Mouse (Mus musculus) erythroid progenitor cell, adult 5-6 weeks (primary cell): ENCODE results near the gene Cabp5. TPM values are rescaled to one million over a fixed set of nuclear protein-coding genes. Genes with fewer than 3 reads are reported as not detected.
"Not testable (repeated sequence)": the region's sequence is repeated elsewhere in the genome, so short reads cannot be mapped to it uniquely, and the experiment has no call there.

Experiments used
- ATAC-seq: replicated peaks from 2 replicates; pipeline ENCODE4 v1.8.0; 2016; ENCODE audit warnings: moderate number of reproducible peaks, mild to moderate bottlenecking, moderate TSS enrichment, inconsistent platforms; ENCODE audit not compliant: poor library complexity, low FRiP score, severe bottlenecking
- total RNA-seq, 2 experiments: library from RNA; stranded (forward) in 1 of 2; stranded (reverse) in 1 of 2; fragments of 150-400 nt in 1 of 2; fragments of 186-747, 209-891 nt in 1 of 2; gene quantifications; 2 replicates each; pipeline versions ENCODE4 v1.2.3 to v1.2.4; 2015 to 2017; ENCODE audit warnings: low replicate concordance in 2 of 2

Cabp5 gene
- total RNA-seq (2015; ENCODE audit: low replicate concordance) (not detected in 2 replicates), total RNA-seq (2017; ENCODE audit: low replicate concordance) (not detected in 2 replicates)

DNA sequence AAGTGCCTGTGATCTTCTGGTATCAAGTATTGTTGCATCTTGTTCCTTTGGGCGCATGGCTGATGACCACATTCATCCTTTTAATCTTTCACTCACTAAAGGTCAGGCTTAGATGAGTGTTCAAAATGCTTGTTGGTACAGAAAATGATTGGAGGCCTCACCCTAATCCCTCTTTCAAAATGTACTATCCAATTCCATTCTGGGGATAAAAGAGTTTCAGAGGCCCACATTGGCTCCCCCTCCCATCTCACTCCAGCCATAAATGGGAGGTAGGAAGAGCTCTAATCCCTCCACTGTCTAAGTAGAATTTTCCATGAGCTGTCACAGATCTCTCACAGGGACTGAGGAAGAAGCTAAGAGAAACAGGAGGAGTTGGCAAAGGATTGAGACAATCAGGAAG is at the start of gene Cabp5:
Cabp5 (plus strand) TSS at position 301 of the 400 bp plus-strand sequence.
- ATAC-seq = no peak

DNA sequence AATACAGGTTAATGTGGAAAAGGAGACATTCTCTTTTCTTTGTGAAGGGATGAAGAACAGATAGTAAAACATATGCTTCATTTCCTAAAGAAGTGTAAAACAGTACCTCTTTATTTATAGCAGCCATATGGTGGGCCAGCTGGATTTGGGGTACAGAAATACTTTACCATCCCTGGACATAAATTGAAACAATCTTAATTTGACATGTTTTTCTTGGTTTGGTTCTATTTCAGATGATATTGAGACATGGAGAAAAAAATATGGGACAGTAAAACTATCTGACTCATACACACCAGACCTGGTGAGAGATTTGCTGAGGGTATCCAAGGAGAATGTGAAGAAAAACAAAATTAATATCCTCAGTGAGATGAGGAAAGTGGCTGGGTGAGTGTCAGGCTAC is 42.0 kb upstream of the Cabp5 start:
- ATAC-seq = no peak

DNA sequence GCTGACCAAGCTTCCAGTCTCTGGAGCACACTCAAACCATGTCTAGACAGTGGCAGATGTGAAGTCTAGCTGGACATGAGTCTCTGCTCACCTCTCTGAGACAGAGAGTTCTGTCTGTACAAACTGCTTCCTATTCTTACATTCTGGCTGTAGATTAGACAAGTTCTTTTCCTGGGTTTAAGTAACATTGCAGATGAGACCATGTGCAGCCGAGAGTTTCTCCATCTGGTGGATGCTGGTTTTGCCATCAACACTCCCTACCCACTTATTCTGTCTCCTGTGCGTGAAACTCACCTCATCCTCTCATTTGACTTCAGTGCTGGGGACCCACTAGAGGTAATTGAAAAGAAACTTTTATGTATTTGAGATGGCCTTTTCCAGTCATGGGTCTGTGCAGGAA is 17.3 kb upstream of the Cabp5 start:
- no peak for ATAC-seq

DNA sequence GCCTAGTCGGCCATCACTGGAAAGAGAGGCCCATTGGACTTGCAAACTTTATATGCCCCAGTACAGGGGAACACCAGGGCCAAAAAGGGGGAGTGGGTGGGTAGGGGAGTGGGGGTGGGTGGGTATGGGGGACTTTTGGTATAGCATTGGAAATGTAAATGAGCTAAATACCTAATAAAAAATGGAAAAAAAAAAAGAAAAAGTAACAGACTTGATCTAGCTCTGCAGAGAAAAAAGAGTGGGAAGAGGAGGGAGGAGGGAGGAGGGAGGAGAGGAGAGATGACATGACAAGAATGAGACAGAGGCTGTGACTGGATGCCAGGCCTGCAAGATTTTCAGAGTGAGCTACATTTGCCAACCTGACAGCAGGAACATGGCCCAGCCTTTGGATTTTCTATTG is 52.6 kb downstream of the Cabp5 start, which contains the start of gene Bsph1:
Bsph1 (plus strand) TSS at position 301 of the 400 bp plus-strand sequence.
- ATAC-seq = not testable (repeated sequence)

Other genes with a start within 250 kb of the Cabp5 start
- not detected in 2 replicates for gene Vmn1r88, start 238.6 kb upstream of the Cabp5 start, total RNA-seq (2015; ENCODE audit: low replicate concordance)
- gene Vmn1r88, start 238.6 kb upstream of the Cabp5 start, total RNA-seq (2017; ENCODE audit: low replicate concordance) = not detected in 2 replicates
- gene Vmn1r89, start 185.1 kb upstream of the Cabp5 start, total RNA-seq (2015; ENCODE audit: low replicate concordance) = not detected in 2 replicates
- not detected in 2 replicates for gene Vmn1r89, start 185.1 kb upstream of the Cabp5 start, total RNA-seq (2017; ENCODE audit: low replicate concordance)
- 174 and 196 TPM in 2 replicates for gene Lig1, start 120.8 kb upstream of the Cabp5 start, total RNA-seq (2015; ENCODE audit: low replicate concordance)
- gene Lig1, start 120.8 kb upstream of the Cabp5 start, total RNA-seq (2017; ENCODE audit: low replicate concordance) = 133 and 162 TPM in 2 replicates
- gene Zswim9, start 119.4 kb upstream of the Cabp5 start, total RNA-seq (2015; ENCODE audit: low replicate concordance) = 5.9 and 8.6 TPM in 2 replicates
- 5.1 and 7.1 TPM in 2 replicates for gene Zswim9, start 119.4 kb upstream of the Cabp5 start, total RNA-seq (2017; ENCODE audit: low replicate concordance)
- 6.7 and 14.8 TPM in 2 replicates for gene Pla2g4c, start 73.5 kb upstream of the Cabp5 start, total RNA-seq (2015; ENCODE audit: low replicate concordance)
- 6.1 and 8.9 TPM in 2 replicates for gene Pla2g4c, start 73.5 kb upstream of the Cabp5 start, total RNA-seq (2017; ENCODE audit: low replicate concordance)
- gene Bsph1, start 52.7 kb downstream of the Cabp5 start, total RNA-seq (2015; ENCODE audit: low replicate concordance) = not detected in 2 replicates
- gene Bsph1, start 52.7 kb downstream of the Cabp5 start, total RNA-seq (2017; ENCODE audit: low replicate concordance) = not detected in 2 replicates
- gene Bsph2, start 172.9 kb downstream of the Cabp5 start, total RNA-seq (2015; ENCODE audit: low replicate concordance) = not detected in 2 replicates
- gene Bsph2, start 172.9 kb downstream of the Cabp5 start, total RNA-seq (2017; ENCODE audit: low replicate concordance) = not detected in 2 replicates
- not detected in 2 replicates for gene Sult2a5, start 225.8 kb downstream of the Cabp5 start, total RNA-seq (2015; ENCODE audit: low replicate concordance)
- not detected in 2 replicates for gene Sult2a5, start 225.8 kb downstream of the Cabp5 start, total RNA-seq (2017; ENCODE audit: low replicate concordance)